Mouse (Mus musculus) small intestine, adult 2 months (tissue): ENCODE data around the gene Fndc7.

Experiments used
- CTCF ChIP-seq: fragments of 200-500 bp; IDR thresholded peaks from 2 replicates; pipeline ENCODE4 v1.5.1; 2012; ENCODE audit warnings: low read depth, mild to moderate bottlenecking, control low read depth, inconsistent platforms, low read length, moderate library complexity, mixed read lengths; ENCODE audit not compliant: insufficient replicate concordance, insufficient read length; ENCODE audit errors: extremely low read depth
- POLR2A ChIP-seq: fragments of 200-500 bp; IDR thresholded peaks from 2 replicates; pipeline ENCODE4 v1.6.1; 2012; ENCODE audit warnings: low read depth, mild to moderate bottlenecking, control low read depth, inconsistent platforms, low read length, moderate library complexity

DNA sequence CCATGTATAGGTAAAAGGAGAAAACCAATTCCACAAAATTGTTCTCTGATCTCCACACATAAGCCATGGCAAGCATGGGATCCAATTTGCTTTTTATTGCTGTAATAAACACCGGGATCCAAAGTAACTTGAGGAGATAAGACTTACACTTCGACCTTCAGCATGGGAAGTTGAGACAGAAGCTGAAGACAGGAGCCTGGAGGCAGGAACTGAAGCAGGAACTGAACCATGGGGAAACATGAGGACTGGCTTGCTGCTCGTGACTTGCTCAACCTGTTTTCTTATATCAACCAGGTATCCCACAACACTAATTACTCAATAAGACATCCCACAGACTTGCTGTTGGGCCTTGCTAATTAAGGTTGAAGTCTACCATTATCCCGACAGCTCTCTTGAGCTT lies 3.1 kb upstream of the Fndc7 start:
- TF ChIP-seq CTCF (no peak), POLR2A (no peak)
